Mouse (Mus musculus) retina, embryonic 14.5 days (tissue): Measurements from ENCODE around the gene Ttll11.

ENCODE experiments used
- DNase-seq: peaks from one replicate; pipeline ENCODE4 v3.0.0-alpha.2; 2015; ENCODE audit warnings: low spot score

The Ttll11 gene

DNA sequence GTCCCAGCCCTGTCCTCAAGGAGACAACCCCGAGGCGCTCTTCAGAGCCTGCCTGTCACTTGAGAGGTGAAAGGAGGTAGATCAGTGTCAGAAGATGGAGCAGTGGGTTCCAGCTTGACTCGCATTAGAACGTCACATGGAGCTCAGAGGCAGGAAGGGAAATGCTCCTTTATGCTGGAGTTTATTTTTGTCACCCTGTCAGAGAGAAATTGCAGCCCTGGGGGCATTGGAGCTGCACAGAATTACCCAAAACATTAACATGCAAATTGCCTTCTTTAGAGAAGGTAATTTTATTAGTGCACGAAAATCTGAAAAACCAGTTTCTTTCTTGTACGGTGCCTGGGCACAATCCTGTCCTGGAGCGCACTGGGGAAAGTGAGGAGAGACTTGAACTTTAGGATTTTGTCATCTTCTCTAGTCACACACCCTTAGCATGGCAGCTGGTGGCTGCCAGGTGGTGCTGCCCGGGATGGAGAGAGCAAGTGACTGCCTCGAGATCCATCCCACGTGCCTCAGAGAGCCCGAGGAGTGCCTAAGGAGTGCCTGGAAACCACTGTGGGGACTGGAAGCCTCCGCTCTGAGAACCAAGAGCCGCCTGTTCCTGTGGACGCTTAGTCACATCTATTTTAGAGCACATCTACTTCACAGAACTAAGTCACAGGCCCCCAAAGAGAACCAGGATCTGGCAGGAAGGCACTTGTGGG is 211.7 kb downstream of the Ttll11 start:
- no peak for DNase-seq

DNA sequence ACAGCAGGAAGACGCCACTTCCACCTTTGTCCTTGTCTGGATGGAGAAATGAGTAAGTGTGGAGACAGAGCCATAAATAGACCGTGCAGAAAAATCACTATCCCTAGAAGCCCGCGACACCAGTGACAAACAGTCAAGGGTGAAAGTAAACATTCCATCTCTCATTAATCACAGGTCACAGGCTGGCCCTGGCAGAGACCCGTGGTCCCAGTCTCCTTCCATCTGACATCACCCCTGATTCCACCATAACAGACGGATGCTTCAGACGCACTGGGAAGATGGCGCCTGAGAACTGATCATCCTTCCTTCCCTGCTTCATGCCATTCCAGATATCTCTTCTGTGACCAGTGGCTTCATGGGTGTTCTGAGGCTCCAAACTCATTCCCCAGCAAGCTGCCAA is 215.4 kb downstream of the Ttll11 start:
- no peak for DNase-seq

DNA sequence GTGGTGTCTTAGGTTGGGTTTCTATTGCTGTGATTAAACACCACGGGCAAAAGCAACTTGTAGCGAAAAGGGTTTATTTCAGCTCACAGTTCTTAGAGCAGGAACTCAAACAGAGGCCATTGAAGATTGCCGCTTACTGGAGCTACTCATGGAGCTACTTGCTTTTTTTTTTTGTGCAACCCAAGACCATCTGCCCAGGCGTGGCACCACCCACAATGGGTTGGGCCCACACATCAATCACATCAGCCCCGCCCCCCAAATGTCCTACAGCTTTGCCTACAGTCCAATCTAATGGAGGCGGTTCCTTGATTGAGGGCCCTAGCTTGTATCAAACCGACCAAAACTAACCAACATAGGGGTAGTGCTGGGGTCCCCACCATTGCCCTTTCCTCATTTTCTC is 215.9 kb downstream of the Ttll11 start:
- DNase-seq: no peak

DNA sequence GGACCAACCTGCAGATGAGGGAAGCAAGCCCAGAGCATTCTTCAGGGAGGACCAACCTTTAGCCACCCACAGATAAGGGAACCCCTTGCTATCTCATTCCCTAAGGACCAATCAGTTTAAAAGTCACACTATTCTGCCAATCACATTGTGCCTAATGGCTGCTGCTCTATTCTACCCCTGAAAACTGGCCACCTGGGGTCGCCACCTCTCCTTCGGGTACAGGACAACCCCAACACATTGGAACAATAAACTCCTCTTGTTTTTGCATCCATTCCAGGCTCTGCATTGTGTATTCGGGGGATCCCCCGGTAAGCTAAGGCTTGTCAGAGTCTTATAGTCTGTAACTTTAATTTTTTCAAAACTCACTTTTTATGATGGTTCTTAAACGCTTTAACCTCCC is 218.3 kb downstream of the Ttll11 start:
- no peak for DNase-seq

DNA sequence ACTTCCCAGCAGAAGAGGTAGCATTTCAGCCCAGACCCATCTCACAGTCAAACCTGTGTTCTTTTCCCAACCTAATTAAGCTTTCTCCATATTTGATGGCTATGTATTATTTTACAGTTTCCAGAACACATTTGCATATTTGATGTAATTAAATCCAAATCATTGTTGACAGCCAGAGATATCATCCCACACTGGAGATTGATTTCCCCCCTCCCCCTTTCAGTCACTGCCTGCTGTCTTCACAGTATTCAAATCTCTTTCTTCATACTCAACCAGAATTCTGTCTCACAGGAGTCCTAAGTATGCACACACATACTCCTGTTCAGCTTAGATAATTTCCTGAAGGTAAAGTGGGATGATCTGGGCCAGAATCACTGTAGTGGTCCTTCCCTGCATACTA is 218.8 kb downstream of the Ttll11 start:
- no peak for DNase-seq

DNA sequence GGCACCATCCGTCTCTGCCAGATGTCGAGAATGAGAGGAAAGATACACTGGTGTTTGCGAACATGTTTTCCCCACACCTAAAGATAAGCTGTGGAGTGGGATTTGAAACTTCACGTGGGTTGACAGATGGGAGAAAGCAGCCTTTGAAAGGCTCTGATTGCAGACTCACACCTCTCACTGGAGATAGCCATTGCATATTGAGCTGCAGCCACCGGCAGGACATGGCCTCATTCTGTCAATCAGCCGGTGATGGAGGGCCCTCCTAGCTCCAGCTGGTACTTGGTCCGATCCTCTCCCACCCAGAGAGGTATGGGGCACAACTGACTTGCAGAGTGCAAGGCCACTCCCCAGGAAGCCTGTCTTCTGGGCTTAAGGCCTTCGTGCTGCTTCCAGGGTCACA is 219.4 kb downstream of the Ttll11 start:
- peak; percentile 64 for DNase-seq

DNA sequence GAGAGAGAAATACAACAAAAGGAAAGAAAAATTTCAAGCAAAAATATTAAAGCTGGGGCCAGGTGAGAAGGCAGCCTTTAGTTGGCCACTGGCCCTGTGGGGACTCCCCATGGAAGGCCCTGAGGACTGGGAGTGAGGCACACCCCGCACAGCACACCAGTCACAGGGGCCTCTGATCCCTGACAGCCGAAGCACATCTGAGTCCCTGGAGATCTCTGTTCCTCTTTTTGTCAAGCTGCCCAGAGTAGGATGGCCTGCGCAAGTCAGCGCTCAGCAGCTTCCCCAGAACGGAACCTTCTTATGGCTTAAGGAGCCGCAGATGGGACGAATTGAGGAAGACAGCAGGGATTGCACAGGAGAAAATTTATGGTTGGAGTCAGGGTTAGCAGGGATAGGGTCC is 223.2 kb downstream of the Ttll11 start:
- DNase-seq: no peak

DNA sequence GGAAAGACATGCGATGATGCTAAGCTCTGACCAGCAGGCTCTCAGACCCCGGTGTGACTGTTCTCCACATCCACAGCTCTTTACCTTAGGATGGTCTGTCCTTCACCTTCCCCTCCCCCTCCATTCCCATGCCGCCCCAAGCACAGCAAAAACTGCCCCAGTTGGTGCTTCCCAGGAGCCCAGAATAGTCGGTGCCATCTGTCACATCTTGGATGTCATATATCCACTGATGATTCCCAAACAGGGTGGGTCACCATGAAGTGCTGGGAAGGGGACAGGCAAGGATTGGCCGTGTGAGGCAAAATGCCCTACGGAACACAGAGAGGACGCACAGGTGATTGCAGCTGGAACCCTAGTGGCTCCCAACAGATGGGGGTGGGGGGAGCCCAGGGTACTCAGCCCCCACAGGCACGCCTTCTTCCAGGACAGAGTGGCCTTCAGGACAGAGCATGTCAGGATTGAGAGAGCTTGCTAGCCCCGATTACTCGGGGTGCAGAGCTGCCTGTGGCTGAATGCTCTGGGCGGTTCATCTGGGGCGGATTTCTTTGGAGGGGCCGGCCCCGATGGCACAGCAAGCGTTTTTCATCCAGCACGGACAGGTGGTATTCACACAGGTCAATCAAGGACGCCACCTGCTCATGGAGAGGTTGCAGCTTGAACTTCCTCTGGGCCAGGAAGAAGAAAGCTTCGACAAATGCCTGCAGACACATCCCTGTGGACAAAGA is 227.8 kb downstream of the Ttll11 start:
- no peak for DNase-seq

DNA sequence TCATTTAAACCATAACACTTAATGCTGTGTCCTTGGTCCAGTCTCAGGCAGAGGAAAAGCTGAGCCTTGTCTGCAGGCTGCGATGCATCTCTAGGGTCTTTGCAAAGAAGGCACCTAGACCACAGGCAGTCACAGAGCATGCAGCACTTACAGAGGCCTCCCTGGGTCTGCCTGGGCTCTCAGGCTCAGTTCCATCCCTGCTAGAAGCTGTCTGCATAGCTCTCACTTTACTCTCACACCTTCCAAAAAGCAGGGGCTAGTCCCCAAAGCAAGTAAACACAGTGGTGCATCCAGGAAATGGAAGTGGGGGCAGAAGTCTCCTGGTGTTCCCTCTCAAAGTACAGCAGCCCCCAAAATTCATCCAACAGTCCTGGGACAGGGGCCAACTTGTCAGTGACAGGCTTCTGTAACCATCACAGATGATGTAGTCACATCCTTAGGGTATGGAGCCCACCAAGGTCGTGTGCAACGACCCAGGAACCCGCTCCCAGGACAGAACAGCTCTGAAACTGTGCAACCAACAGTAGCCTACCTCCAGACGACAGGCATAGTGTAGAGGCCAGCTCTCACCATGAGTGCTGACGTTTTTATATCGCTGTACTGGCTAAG is 229.1 kb downstream of the Ttll11 start:
- DNase-seq: no peak

DNA sequence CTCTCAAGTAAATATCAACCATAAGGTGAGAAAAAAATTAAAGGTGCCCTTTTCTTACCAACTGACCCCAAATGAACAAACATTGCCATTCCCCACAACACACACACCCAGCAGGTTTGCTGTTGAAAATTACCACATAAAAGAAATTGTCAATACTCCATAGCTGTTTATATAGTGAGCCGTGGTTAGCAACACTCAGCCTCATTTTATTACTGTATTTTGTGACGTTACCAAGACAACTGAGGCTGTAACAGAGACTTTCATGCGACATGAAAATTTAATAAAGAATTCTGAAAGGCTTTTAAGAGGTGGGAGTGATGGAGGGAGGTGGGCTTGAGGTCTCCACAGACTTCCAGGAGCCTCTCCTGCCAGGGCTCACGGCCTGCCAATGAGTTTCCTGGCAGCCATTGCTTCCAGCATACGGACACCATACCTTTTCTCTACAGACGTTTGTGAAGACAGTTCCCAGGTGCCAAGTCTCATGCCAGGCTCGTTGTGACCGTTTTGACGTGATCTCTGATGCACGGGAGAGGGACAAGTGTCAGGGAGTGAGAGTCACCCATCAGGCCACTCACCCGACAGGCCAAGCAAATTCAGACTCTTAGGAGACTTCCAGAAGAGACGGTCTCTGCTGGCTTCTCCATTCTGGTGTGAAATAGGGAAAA is 232.2 kb downstream of the Ttll11 start:
- DNase-seq: no peak

DNA sequence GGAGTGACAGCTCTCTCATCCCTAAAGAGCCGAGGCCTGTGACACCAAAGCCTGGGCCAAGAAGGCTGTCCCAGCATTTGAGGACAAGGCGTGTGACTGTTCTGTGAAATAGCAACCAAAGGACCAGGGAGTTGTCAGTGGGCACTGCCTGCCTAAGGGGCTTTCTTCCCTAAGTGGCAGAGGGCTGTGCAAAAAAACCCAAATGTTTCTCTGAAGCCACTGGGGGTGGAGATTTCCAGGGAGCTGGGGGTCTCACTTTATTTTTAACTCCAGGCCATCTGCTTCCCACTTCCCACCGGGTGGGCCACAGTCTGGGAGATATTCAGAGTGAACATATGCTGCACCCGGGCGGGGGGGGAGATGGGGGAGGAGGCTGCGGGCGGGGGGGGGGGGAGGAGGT is 233.1 kb downstream of the Ttll11 start:
- peak; percentile 47 for DNase-seq

DNA sequence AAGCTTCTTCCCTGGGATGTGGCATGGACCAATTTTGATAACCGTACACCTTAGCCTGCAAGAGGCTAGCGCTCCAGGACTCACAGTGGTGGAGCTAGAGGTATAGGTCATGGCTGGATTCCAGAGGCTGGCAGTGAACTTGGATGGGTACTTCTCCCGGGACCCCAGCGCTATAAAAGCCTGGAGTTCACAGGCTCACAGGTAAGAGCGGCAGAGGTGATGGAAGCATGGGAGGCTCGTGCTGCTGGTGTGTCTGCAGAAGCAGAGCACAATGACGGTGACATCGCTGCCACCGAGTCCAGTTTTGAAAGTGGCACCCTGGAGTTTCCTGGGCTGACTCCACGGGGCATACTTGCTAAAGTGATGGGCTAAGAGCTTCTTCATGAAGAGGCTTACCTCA is 233.8 kb downstream of the Ttll11 start:
- DNase-seq: no peak

DNA sequence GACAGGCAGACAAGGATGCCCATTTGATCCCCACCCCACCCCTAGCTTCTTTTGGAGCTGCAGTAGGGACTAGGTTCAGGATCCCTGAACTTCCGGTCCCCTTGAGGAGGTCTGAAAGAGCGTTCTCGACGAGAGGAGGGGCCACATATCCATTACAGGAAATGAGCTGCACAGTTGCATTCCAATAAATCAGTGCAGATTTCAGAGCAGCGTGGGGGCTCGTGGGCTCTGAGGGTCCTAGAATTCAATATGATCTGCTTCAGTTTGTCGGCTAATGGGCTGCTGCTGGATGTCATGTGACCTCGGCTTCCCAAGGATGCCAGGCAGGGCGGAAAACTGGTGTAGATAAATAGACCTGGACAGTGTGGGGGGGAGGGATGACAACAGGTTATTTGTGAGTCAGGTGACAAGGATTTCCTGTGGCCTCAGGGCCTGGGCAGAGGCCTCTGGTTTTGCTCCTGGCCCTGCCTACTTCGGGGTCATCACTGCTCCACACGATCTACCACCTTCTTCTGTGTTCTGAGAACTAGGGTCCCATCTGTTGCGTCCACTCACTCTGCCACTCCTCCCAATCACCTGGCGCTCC is 240.0 kb downstream of the Ttll11 start:
- DNase-seq: no peak

DNA sequence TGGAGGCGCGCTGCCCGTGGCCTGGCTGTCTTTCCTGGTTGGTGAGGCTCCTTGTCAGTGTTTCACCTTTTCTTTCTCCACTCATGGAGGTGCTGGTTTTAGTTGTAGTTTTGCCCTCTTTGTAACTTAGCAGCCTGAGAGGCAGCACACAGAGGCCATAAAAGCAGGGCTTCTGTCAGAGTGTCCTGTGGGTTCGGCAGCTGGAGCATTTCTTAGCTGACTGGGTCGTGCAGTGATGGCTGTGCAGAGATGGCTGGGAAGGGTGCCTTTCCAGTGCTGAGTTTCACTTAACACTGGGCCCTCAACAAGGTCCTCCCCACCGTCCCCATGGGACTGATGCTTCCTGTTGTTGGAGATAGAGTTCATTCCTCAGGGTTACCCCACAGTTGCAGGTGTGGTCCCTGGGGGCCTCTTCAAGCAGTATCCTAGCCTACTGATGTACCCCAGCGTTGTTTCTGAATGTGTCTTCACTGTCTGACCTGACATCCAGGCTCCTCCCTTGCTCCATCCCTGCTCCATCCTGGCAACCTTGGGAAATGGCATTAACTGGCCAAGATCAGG is 242.2 kb downstream of the Ttll11 start:
- no peak for DNase-seq

DNA sequence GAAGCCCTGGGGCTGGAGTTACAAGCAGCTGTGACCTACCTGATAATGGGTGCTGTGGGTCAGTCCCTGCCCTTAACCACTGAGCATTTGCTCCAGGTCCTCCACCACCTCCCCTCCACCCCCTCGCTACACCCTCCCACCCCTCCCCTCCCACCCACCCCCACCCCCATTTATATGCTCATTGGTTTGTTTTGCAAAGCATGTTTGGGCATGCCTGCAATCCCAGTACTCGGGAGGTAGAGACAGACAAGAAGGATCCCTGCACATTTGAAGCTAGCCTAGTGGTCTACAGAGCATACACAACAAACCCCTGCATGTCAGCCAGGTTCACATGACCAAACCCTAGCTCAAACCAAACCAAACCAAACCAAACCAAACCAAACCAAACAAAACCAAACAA is 243.7 kb downstream of the Ttll11 start:
- no peak for DNase-seq

DNA sequence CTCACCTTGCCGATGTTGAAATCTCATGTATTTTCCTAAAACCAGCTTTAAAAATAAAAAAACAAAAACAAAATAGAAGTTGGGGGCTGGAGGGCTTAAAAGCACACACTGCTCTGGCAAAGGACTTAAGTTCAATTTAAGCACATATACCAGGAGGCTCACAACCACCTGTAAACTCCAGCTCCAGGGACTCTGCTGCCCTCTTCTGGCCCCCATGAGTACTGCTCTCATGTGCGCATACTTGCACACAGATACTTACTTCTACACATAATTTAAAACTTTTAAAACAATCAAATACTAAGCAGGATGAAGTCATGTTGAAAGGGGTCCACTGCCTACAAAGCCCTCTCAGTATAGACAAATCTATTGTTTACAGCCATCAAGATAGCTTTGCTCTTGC is 244.7 kb downstream of the Ttll11 start:
- DNase-seq: no peak

DNA sequence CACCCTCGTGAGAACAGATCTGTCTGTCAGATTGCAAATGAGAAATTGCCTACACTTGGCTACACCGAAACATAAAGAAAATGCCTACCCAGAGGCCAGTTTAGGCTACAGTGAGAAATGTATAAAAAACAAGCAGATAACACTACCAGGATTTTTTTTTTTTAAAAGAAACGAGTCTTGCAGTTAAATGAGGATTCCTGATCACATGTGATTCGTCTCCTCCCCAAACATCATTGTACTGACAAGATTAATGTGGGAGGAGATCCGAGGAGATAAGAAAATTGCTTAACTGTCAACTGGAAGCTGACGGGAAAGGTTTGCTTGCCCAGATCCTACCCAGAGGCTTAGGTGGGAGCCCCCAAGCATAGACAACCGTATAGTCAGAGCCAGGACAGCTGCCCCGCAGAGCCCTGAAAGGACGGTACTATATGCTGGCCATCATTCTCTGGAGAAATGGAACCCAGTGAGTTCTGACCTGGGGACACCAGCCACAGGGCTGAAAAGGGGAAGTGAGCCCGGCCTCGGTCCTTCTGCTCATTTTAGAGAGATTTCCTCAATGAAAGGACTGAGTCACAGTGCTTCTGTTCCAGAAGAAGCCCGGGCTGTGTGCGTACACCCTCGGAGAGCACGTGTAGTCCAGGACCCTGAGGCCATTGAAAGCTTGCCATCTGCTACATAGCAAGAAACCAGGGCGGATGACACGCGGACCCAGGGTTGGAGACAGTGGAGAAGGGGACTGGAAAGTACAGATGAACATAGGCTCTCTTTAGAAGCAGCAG is 247.9 kb downstream of the Ttll11 start:
- DNase-seq: no peak

DNA sequence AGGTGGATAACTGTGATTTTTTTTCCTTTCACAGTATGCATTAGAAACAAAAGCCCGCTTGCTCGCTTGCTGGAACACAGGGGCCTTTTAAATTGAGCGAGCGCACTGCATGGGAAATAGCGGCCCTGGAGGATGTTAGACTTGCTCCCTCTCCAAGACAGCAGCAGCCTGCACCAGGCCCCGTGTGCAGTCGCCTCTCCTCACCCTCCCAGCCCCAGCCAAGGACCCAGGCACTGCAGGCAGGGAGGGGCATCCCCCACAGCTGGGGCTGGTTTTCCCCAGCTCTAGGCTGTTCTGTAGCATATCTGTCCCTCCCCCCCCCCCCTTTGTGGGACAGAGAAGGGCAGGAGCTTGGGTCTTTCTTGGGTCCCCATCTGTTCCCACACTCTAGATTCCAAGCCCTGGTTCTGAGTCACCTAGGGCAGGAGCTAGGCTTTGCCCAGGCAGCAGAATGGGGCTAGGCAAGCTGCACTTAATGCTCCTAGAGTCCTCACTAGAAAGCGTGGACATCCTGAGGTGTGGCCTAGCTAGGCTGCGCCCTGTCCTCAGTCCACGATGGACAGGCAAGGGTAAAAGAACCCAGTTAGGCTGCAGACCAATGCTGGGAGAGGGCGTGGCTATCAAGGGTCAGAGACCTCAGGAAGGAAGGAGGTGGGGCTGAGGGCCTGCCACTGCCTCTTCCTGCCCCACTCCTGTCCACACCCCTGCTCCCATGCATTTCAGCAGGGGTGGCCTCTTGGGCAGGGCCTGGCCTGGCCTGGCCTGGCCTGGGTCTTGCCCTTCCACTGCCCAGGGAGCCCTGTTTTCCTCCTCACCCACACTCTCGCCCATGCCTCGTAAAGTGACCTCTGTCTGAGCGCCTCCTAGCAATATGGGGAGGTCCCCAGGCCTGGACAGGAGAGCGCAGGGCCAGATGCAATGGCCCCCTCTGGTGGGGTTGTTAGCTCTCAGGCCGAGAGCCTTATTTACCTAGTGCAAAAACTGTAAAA is 250.3 kb downstream of the Ttll11 start:
- DNase-seq: peak; percentile 40

DNA sequence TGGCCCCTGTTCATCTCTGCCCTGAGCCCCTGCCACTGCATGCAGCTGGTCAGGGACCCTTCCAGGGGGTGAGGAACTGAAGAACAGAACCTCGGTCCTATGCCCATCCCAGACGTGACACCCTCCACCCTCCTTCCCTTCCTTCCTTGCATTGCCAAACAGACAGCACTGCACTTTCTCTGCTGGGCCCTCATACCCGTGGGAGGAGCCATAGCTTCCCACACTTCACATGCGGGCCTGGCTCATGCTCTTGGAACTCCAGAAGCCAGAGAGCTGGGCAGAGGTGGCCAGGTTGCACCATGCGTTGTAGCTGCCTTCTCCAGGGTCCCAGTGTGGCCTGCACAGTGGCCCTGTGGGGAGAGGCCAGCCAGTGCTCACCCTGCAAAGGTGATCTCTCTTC is 251.1 kb downstream of the Ttll11 start:
- DNase-seq: no peak

DNA sequence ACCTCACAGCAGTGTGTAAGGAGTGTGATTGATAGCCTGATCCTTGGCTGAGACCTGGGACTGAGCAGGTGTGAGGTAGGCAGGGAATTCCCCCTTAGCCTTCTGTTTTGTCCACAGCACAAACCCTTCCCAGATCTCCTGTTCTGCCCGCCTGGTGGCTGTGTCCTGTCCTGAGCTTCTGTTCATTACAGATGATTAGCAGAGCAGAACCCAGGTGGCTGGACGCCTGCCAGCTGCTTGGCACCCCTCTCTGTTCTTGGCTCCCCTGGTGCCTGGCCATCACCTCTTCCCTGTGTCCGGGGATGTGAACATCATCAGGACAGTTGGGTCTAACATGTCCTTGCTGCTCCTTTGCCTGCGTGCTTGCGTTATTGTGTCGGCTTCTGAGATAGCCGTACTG is 256.0 kb downstream of the Ttll11 start:
- DNase-seq: no peak
